Mouse (Mus musculus): Measurements from ENCODE around the gene Vwa2.

DNA sequence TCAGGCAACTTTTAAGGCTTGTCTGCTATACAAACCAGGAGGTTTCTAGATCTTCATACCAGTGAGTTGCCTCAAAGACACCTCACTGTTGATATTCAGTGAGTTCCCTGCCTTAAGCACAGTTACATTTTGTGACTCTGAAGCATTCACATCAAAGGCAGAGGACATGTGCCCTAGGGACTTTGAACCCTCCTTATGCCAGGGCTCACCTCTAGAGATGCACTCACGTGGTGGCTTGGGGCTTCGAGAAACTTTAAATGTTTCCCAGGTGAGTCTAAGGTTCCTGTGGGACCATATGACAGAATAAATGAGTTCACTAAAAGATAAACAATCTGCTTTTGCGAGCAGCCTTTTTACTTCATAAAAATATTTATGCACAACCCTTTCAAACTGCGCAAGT, 84.0 kb downstream of the Vwa2 start:
- TF ChIP-seq MYOD1 (IDR thresholded peaks at IDR 0.05; ENCODE audit: control insufficient read depth, insufficient read length, low read depth) (no peak), CEBPB (IDR thresholded peaks at IDR 0.05; ENCODE audit: low read depth) (no peak), CTCF (IDR thresholded peaks at IDR 0.05; ENCODE audit: control insufficient read depth, insufficient read depth, insufficient read length) (no peak)

All from C2C12 (cell line).